Mouse (Mus musculus): ENCODE data around the gene Olfr982.

Olfr982 gene

DNA sequence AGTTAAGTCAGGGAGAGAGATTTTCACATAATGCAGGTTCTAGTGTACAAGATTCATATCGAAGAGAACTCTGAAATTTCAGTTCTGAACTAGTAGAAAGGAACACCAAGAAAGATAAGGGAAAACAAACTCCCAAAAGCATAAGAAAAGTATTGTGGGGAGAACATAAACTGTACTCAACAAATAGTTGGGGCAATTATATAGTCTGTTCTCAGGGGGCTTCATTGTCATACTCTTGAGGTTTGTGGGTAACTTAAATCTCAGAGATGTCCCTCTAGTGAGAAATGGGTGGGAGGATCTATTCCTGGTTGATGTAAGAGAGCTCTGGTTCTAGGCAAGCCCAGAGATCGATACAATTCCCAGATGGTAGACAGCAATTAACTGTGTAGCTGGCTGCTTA lies at the start of gene Olfr982:
Olfr982 (plus strand) TSS at position 301 of the 400 bp plus-strand sequence.
- CTCF ChIA-PET: no interaction called here

DNA sequence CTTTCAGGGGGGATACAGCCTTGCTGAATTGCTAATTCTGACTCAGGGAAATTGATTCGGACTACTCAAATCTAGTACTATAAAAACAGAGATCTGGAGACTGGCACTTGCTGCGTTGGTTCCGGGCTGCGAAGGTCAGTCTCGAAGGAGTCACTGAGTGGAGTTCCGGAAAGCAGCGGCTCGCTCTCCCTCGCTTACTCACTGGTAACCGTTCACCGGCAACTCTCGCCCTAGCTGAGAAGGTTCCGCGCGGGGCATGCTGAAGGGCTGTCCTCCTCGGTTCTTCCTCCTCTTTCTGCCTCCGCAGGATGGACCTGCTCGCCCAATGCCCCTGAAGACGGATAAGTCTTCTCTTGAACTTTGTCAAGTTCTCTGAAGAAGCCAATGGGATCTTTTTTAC lies 23.5 kb upstream of the Olfr982 start:
- CTCF ChIA-PET: no interaction called here

DNA sequence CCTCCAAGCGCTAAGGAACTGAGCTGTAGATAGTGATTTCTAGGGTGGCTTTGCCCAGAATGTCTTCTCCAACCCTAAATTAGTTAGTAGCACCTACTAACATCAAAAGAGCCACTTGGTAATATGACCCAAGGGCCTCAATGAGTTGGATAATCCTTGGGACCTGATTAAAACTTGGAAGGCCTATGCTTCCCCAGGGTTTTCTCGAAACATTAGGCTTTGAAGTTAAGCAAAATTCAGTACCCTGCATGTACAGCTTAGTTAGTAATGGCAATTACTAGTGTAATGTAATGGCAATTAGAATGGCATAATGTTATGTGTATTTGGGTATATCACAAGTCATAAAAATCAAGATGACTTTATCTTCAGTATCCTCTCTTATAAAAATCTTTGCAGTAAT lies 19.9 kb downstream of the Olfr982 start, which contains the start of gene Olfr983:
Olfr983 (minus strand) TSS at position 101 of the 400 bp plus-strand sequence.
- CTCF ChIA-PET: no interaction called here

DNA sequence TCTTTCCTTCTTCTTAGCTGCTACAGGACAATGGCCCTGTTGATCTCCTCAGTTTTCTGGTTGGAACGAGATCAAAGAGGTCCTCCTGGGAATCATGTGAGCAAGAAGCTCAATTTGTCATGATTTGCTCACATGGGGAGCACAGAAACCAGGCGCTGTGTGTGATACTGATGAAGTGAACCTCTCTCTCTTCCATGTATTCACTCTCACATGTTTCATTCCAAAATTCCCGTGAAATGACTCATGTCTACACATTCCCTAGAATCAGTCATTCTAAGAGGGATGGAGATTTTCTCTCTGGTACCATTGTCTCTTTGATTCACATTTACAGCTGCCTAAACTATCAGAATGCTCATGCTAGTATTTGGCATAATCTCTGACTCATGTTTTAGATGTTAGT lies 21.1 kb downstream of the Olfr982 start:
- CTCF ChIA-PET: no interaction called here

DNA sequence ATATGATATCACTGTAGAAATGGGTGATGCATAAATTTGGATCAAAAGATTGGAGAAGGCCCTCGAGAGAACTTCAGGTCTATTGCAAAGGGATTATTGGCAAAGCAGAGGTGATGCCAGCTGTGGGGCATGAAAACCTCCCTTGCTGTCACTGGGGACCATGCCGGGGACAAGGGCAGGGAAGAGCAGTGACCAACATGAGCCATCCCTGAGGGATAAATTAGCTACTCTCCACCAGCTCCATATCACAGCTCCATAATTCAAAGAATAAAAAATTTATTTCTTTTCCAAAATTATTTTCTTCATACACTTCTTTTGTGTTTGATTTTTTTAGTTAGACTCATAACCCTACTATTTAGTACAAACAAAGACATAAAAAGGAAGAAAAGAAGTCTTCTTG lies 40.5 kb downstream of the Olfr982 start, which contains the start of gene Olfr984:
Olfr984 (minus strand) TSS at position 101 of the 400 bp plus-strand sequence.
- CTCF ChIA-PET: no interaction called here

DNA sequence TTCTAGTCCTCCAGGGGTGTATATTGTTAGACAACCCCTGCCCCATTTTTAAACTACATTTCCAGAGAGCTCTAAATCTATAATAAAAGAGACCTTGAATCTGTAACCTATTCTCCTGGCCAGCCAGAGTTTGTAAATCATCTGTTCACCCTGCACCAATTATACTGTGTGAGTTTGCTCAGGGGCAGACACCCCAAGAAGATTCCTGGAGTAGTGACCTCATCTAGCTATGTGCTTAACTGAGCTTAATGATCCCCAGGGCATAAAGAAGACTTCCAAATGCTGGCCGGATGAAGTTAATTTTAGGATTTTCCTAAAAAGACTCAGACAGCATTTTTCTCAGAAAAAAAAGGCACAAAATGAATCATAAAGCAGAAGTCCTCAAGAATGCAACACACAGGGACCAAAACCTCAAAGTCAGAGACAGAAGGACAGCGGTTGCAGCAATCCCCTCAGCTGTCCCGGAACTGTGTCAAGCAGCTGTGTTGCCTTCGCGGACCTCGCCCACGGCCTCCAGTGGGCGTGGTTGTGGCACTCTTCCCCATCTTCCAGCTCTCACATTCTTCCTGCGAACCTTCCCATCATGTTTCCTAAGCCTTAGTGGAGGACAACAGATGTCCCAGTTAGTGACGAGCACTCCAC lies 43.1 kb downstream of the Olfr982 start:
- CTCF ChIA-PET: no interaction called here

DNA sequence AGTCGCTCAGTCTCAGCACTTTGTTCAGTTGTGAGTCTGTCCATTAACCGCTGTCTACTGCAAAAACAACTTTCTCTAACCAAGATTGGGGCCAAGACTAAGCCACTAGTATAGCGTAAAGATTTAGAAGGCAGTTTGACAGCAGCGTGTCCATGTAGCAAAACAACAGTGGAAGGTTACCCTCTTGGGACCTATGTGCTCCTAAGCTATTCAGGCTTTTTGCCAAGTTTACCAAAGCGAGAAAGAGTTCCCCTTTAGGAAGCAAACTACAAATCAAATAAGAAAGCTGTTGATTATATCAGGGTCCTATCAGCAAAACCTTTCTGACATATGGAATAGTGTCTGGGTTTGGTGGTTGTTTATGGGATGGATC lies 43.6 kb downstream of the Olfr982 start:
- CTCF ChIA-PET: no interaction called here

Measured in spleen, embryonic (tissue).